Mouse (Mus musculus): ENCODE results near the gene Catsper4.

GRCm38 (mm10) chr4:134250930-134251240 is 23.7 kb upstream of the Catsper4 start:
- no peak for TF ChIP-seq CTCF (IDR thresholded peaks at IDR 0.05; ENCODE audit: low read depth, low read length)
- TF ChIP-seq EP300 (IDR thresholded peaks at IDR 0.05; ENCODE audit: insufficient read depth, low read depth, low read length), result no peak

All from ES-Bruce4 (cell line).